Mouse (Mus musculus): ENCODE measurements around the gene Rfwd3. TPM values are rescaled to one million over a fixed set of nuclear protein-coding genes. Genes with fewer than 3 reads are reported as not detected.
"Not testable (repeated sequence)": the region's sequence is repeated elsewhere in the genome, so short reads cannot be mapped to it uniquely, and the experiment has no call there.

Rfwd3 gene
- polyA plus RNA-seq, 1 experiment from 2014 or later = 72.4 TPM

GRCm38 (mm10) chr8:111268277-111268676, 31.7 kb downstream of the Rfwd3 start:
- no peaks in the 10 kb centered on the region for H3K4me1 ChIP-seq
- H3K4me2 ChIP-seq = no peak overlapping the region
- H3K27ac ChIP-seq = no peak overlapping the region
- peaks cover 30% of the 10 kb centered on the region for H3K36me3 ChIP-seq
- no peak overlapping the region for H3K4me3 ChIP-seq (replicated peaks)
- ATAC-seq (replicated peaks; ENCODE audit: low FRiP score) = no peak
- WGBS = 63% methylated on average over 2 of the region's 2 CpGs
- H3K27me3 ChIP-seq = no peaks in the 10 kb centered on the region
- H3K9ac ChIP-seq = no peak overlapping the region
- no peaks in the 10 kb centered on the region; the same call in 1 of the 2 replicates for H3K9me3 ChIP-seq (replicated peaks)

- WGBS = 78% methylated on average over 7 of the region's 7 CpGs
These were observed 33.9 kb downstream of the Rfwd3 start for GRCm38 (mm10) chr8:111266161-111266560.

GRCm38 (mm10) chr8:111264693-111265220, 35.3 kb downstream of the Rfwd3 start:
- no peak overlapping the region for H3K4me3 ChIP-seq (replicated peaks)
- H3K9ac ChIP-seq = no peak overlapping the region
- H3K27ac ChIP-seq = no peak overlapping the region
- WGBS = 70% methylated on average over 2 of the region's 2 CpGs
- no peaks in the 10 kb centered on the region for H3K27me3 ChIP-seq
- ATAC-seq (replicated peaks; ENCODE audit: low FRiP score) = no peak
- H3K36me3 ChIP-seq = peaks cover 4% of the 10 kb centered on the region
- 0 out of 2 replicates have a peak, but pooled peaks cover 2% of the 10 kb centered on the region for H3K4me1 ChIP-seq
- no peaks in the 10 kb centered on the region; the same call in 1 of the 2 replicates for H3K9me3 ChIP-seq (replicated peaks)
- H3K4me2 ChIP-seq = no peak overlapping the region

More at GRCm38 (mm10) chr8:111266161-111266560, 33.9 kb downstream of the Rfwd3 start:
- H3K27ac ChIP-seq; H3K27me3 ChIP-seq; H3K4me2 ChIP-seq; ATAC-seq (replicated peaks; ENCODE audit: low FRiP score); H3K4me1 ChIP-seq; H3K9ac ChIP-seq; H3K9me3 ChIP-seq (replicated peaks); H3K4me3 ChIP-seq (replicated peaks): not testable (repeated sequence)
- H3K36me3 ChIP-seq = peaks cover 15% of the 10 kb centered on the region

- no peak for ATAC-seq (replicated peaks; ENCODE audit: low FRiP score)
- 56% methylated on average over 4 of the region's 4 CpGs for WGBS
These were observed 38.0 kb downstream of the Rfwd3 start for GRCm38 (mm10) chr8:111261981-111262381.

GRCm38 (mm10) chr8:111260251-111260650, 39.8 kb downstream of the Rfwd3 start:
- 94% methylated on average over 5 of the region's 5 CpGs for WGBS
- Histone ChIP-seq H3K36me3 (peaks cover 7% of the 10 kb centered on the region; the same call in 1 of the 2 replicates), H3K4me3 (replicated peaks) (no peak overlapping the region; the same call in 1 of the 2 replicates), H3K4me2 (peak overlapping the region; percentile 60; the same call in 1 of the 2 replicates), H3K27me3 (no peaks in the 10 kb centered on the region), H3K4me1 (peaks cover 12% of the 10 kb centered on the region), H3K9me3 (replicated peaks) (no peaks in the 10 kb centered on the region), H3K27ac (no peak overlapping the region), H3K9ac (no peak overlapping the region)
- no peak for ATAC-seq (replicated peaks; ENCODE audit: low FRiP score)

More at GRCm38 (mm10) chr8:111261981-111262381, 38.0 kb downstream of the Rfwd3 start:
- no peaks in the 10 kb centered on the region for H3K27me3 ChIP-seq
- H3K27ac ChIP-seq = no peak overlapping the region
- no peak overlapping the region for H3K4me2 ChIP-seq
- no peak overlapping the region for H3K9ac ChIP-seq
- no peak overlapping the region for H3K4me3 ChIP-seq (replicated peaks)
- H3K36me3 ChIP-seq = no peaks in the 10 kb centered on the region
- peaks cover 11% of the 10 kb centered on the region for H3K4me1 ChIP-seq
- no peaks in the 10 kb centered on the region; the same call in 1 of the 2 replicates for H3K9me3 ChIP-seq (replicated peaks)

GRCm38 (mm10) chr8:111259408-111259741, 40.6 kb downstream of the Rfwd3 start:
- peaks cover 12% of the 10 kb centered on the region for H3K4me1 ChIP-seq
- WGBS = 9% methylated on average over 13 of the region's 13 CpGs

GRCm38 (mm10) chr8:111258631-111259407, 41.2 kb downstream of the Rfwd3 start, which contains the start of gene Glg1:
Glg1 (minus strand) TSS chr8:111259216.
- H3K27me3 ChIP-seq = no peaks in the 10 kb centered on the region
- peaks cover 13% of the 10 kb centered on the region; the same call in 1 of the 2 replicates for H3K36me3 ChIP-seq
- peak; percentile 94 for ATAC-seq (replicated peaks; ENCODE audit: low FRiP score)
- peak within 1 kb of the TSS; percentile 80 for H3K9ac ChIP-seq
- H3K27ac ChIP-seq = peak within 1 kb of the TSS; percentile 99
- under 1% methylated on average over 74 of the region's 76 CpGs for WGBS
- H3K4me2 ChIP-seq = peak within 1 kb of the TSS; percentile 60
- peak within 1 kb of the TSS; percentile 67 for H3K4me3 ChIP-seq (replicated peaks)
- H3K4me1 ChIP-seq = peaks cover 12% of the 10 kb centered on the region
- no peaks in the 10 kb centered on the region for H3K9me3 ChIP-seq (replicated peaks)

More at GRCm38 (mm10) chr8:111259408-111259741, 40.6 kb downstream of the Rfwd3 start:
- H3K4me2 ChIP-seq = peak overlapping the region; percentile 60
- peaks cover 13% of the 10 kb centered on the region; the same call in 1 of the 2 replicates for H3K36me3 ChIP-seq
- H3K4me3 ChIP-seq (replicated peaks) = peak overlapping the region; percentile 67
- peak overlapping the region; percentile 80 for H3K9ac ChIP-seq
- no peaks in the 10 kb centered on the region for H3K27me3 ChIP-seq
- peak overlapping the region; percentile 99 for H3K27ac ChIP-seq
- H3K9me3 ChIP-seq (replicated peaks) = no peaks in the 10 kb centered on the region
- ATAC-seq (replicated peaks; ENCODE audit: low FRiP score) = no peak

GRCm38 (mm10) chr8:111258010-111258630, 41.9 kb downstream of the Rfwd3 start:
- Histone ChIP-seq H3K4me1 (peaks cover 12% of the 10 kb centered on the region), H3K27me3 (no peaks in the 10 kb centered on the region), H3K4me2 (peak overlapping the region; percentile 60), H3K27ac (peak overlapping the region; percentile 99), H3K9me3 (replicated peaks) (no peaks in the 10 kb centered on the region), H3K9ac (peak overlapping the region; percentile 80), H3K4me3 (replicated peaks) (peak overlapping the region; percentile 67), H3K36me3 (peaks cover 13% of the 10 kb centered on the region; the same call in 1 of the 2 replicates)
- peak; percentile 67 for ATAC-seq (replicated peaks; ENCODE audit: low FRiP score)
- WGBS = under 1% methylated on average over 26 of the region's 26 CpGs

GRCm38 (mm10) chr8:111252487-111253112, 47.4 kb downstream of the Rfwd3 start:
- no peak overlapping the region for H3K9ac ChIP-seq
- peaks cover 13% of the 10 kb centered on the region; the same call in 1 of the 2 replicates for H3K36me3 ChIP-seq
- no peak; the same call in 1 of the 2 replicates for ATAC-seq (replicated peaks; ENCODE audit: low FRiP score)
- no peak overlapping the region for H3K4me3 ChIP-seq (replicated peaks)
- no peaks in the 10 kb centered on the region for H3K27me3 ChIP-seq
- H3K4me1 ChIP-seq = peaks cover 12% of the 10 kb centered on the region
- no peaks in the 10 kb centered on the region for H3K9me3 ChIP-seq (replicated peaks)
- 0 out of 2 replicates have a peak overlapping the region, but pooled peaks have one; percentile 45 for H3K27ac ChIP-seq
- no peak overlapping the region for H3K4me2 ChIP-seq
- WGBS = 75% methylated on average over 4 of the region's 4 CpGs

- Histone ChIP-seq H3K27ac (peak overlapping the region; percentile 28; the same call in 1 of the 2 replicates), H3K4me3 (replicated peaks) (no peak overlapping the region), H3K4me2 (no peak overlapping the region), H3K27me3 (no peaks in the 10 kb centered on the region), H3K36me3 (peaks cover 5% of the 10 kb centered on the region; the same call in 1 of the 2 replicates), H3K9ac (no peak overlapping the region), H3K4me1 (peaks cover 11% of the 10 kb centered on the region; the same call in 1 of the 2 replicates), H3K9me3 (replicated peaks) (no peaks in the 10 kb centered on the region)
- no peak for ATAC-seq (replicated peaks; ENCODE audit: low FRiP score)
- 67% methylated on average over 2 of the region's 2 CpGs for WGBS
These were observed 49.9 kb downstream of the Rfwd3 start for GRCm38 (mm10) chr8:111250111-111250510.

GRCm38 (mm10) chr8:111248136-111248535, 51.9 kb downstream of the Rfwd3 start:
- Histone ChIP-seq H3K4me3 (replicated peaks) (no peak overlapping the region), H3K9me3 (replicated peaks) (no peaks in the 10 kb centered on the region), H3K4me1 (peaks cover 11% of the 10 kb centered on the region; the same call in 1 of the 2 replicates), H3K9ac (no peak overlapping the region), H3K27ac (no peak overlapping the region), H3K4me2 (no peak overlapping the region), H3K27me3 (no peaks in the 10 kb centered on the region), H3K36me3 (no peaks in the 10 kb centered on the region)
- ATAC-seq (replicated peaks; ENCODE audit: low FRiP score) = no peak

All from kidney, embryonic 15.5 days (tissue).